Mouse (Mus musculus) frontal cortex, postnatal 14 days (tissue): ENCODE data around the gene H3f3a.

Experiments
- DNase-seq, 2 experiments: peaks; one replicate each; pipeline ENCODE4 v3.0.0; 2022; ENCODE audit warnings: low spot score in 2 of 2

H3f3a gene

GRCm38 (mm10) chr1:180762180-180762579, 51.6 kb downstream of the H3f3a start:
- DNase-seq = no peak

GRCm38 (mm10) chr1:180757956-180758520, 55.7 kb downstream of the H3f3a start:
- no peak for DNase-seq

DNA sequence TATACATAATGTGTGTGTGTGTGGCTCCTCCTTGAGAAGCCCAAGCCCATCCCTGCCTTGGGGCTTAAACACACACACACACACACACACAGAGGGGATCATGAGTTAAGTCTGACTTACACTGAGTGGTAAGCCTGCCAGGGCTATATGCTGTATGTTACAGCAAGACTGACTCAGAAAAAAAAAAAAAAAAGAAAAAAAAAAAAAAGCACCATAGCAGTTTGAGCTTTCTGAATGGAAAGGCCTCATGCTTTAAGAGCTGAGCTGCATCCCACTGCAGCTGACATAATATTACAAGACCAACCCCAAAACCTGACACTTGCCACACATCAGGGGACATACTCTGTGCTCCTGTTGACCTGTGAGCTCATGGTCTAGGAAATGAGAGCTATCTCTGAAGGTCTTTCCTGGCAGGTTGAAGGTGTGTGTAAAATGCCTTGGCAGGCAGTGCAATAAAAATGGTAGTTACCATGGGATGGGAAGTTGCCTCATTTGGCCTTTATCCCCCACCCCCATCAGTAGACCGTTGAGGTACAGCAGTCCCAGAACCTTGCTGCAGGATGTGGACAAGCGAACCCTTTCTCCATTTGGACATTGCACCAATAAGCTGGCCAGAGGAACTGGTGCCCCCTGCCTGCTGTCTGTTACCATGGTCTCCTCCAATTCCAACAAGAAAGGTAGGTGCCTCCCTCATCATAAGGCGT, 56.3 kb downstream of the H3f3a start:
- DNase-seq = no peak

DNA sequence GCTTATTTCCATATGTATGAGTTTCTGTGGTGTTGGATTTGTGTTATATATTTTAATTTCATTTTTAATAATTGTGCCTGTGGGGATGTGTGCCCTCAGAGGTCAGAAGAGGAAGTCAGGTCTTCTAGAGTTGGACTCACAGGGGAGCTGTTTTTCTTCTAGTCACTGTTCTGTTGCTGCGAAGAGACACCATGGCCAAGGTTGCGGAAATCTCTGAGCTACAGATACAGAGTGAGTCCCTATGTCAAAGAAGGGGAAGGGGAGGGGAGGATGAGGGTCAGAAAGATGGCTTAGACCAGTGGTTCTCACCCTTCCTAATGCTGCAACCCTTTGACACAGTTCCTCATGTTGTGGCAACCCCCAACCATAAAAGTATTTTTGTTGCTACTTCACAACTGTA, 57.0 kb downstream of the H3f3a start:
- DNase-seq = no peak

DNA sequence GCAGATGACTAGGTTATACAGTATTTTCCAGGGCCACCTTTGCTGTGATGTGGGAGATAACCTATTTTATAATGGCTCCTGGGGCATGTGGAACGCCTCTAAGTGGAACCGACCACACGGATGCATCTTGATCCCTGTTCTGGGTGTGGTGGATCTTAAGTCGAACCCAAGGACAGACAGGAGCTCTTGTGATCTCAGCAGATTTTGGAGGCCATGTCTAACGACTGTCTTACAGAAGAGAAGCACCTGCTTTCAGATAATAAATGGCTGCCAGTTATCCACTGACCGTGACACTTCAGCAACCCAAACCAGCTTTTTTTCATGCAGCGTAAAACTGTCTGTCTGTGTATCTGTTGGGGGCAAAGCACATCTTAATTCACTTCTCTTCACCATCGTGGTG, 59.4 kb downstream of the H3f3a start:
- no peak for DNase-seq

- no peak for DNase-seq
Measured at GRCm38 (mm10) chr1:180752115-180752514, 61.6 kb downstream of the H3f3a start.
